Comparison of ENCODE assay signal across 26 mouse cellular contexts in genomic region chr17:52196811-52197210, GRCm38 (mm10).
DNase-seq lines count a peak whose midpoint lies in the region; ATAC-seq and TF ChIP-seq lines count a peak whose summit lies in the region.
"Had no signal": no experiment of that assay in that cellular context is flagged by ENCODE, and none has a peak within 500 bp of the region (broad histone marks: within the 10 kb centered on the region; RNA-seq: fewer than 3 reads in every experiment).

No protein-coding gene starts in this region.

- ATAC-seq in intestine, postnatal 0 days: no peak
- ATAC-seq: CD4-positive, CD25-positive, alpha-beta regulatory T cell, adult 4 months; forebrain, embryonic 16.5 days; inflammation-experienced regulatory T-cells, adult 6 months; midbrain, embryonic 15.5 days had no signal

- no peak overlapping the region for H3K4me2 ChIP-seq in intestine, postnatal 0 days (replicated peaks; ENCODE audit: low read depth)
- H3K4me2 ChIP-seq: hindbrain, embryonic 14.5 days; midbrain, embryonic 15.5 days; neural tube, embryonic 13.5 days had no signal

- no peaks in the 10 kb centered on the region for H3K4me1 ChIP-seq in intestine, postnatal 0 days (replicated peaks; ENCODE audit: control insufficient read depth, insufficient read depth, low read length)
- H3K4me1 ChIP-seq: forebrain, embryonic 10.5 days; limb, embryonic 10.5 days; midbrain, embryonic 15.5 days; neural tube, embryonic 13.5 days had no signal

- no peak overlapping the region for H3K4me3 ChIP-seq in intestine, postnatal 0 days (ENCODE audit: low read depth, low read length)
- H3K4me3 ChIP-seq: forebrain, embryonic 10.5 days; heart, adult 2 months; left cerebral cortex, adult 2 months; limb, embryonic 10.5 days; midbrain, embryonic 15.5 days; neural tube, embryonic 13.5 days had no signal

- no peaks in the 10 kb centered on the region for H3K9me3 ChIP-seq in intestine, postnatal 0 days (ENCODE audit: control insufficient read depth)
- H3K9me3 ChIP-seq: forebrain, embryonic 10.5 days; limb, embryonic 10.5 days; midbrain, embryonic 15.5 days; neural tube, embryonic 13.5 days had no signal

- no peaks in the 10 kb centered on the region for H3K36me3 ChIP-seq in intestine, postnatal 0 days (ENCODE audit: control insufficient read depth, insufficient read depth)
- H3K36me3 ChIP-seq: forebrain, embryonic 10.5 days; limb, embryonic 10.5 days; midbrain, embryonic 15.5 days; neural tube, embryonic 13.5 days had no signal

- TF ChIP-seq CTCF in intestine, postnatal 0 days (IDR thresholded peaks at IDR 0.05; ENCODE audit: low read depth): no peak

- DNase-seq in gastrocnemius, adult 18-20 months (ENCODE audit: low spot score): peak; percentile 4
- DNase-seq in gastrocnemius, adult 8-10 months (ENCODE audit: low spot score in 2 of 2): no peak
- DNase-seq in testis, postnatal 14 days (ENCODE audit: low spot score): peak; percentile 22
- no peak for DNase-seq in testis, postnatal 10 days (ENCODE audit: low spot score)
- peak; percentile 52 to 64 for DNase-seq in cerebellum, postnatal 10 days
- peak; percentile 1 for DNase-seq in skeletal muscle tissue, adult 2 months (ENCODE audit: low read depth, low spot score)
- no peak for DNase-seq in embryo, embryonic 9.5 days (ENCODE audit: extremely low spot score)
- DNase-seq: adrenal gland, postnatal 25 days; heart, adult 2 months; kidney, postnatal 4 days; layer of hippocampus, adult 9-11 months; liver; lung, postnatal 4 days; retina, postnatal 1 day; right cerebral cortex, postnatal 25 days; thymus, postnatal 36 days had no signal

- H3K27me3 ChIP-seq in intestine, postnatal 0 days (replicated peaks; ENCODE audit: control insufficient read depth, insufficient read depth, low read length): no peaks in the 10 kb centered on the region
- H3K27me3 ChIP-seq: midbrain, embryonic 15.5 days; neural tube, embryonic 13.5 days had no signal

- no peak overlapping the region for H3K27ac ChIP-seq in intestine, postnatal 0 days (ENCODE audit: low read depth, low read length)
- H3K27ac ChIP-seq: forebrain, embryonic 10.5 days; heart, adult 2 months; hindbrain, embryonic 14.5 days; left cerebral cortex, adult 2 months; limb, embryonic 10.5 days; midbrain, embryonic 15.5 days; neural tube, embryonic 13.5 days had no signal

- WGBS in intestine, postnatal 0 days: 83% methylated on average over 5 of the region's 5 CpGs

- H3K9ac ChIP-seq in intestine, postnatal 0 days (ENCODE audit: low read depth, low read length): no peak overlapping the region
- H3K9ac ChIP-seq: hindbrain, embryonic 14.5 days; midbrain, embryonic 15.5 days; neural tube, embryonic 13.5 days had no signal

Comparison
In these comparisons a context has a peak if more than half of its experiments do, and no peak if none do; other contexts are left out.
1. DNase-seq: peak in gastrocnemius, adult 18-20 months (single experiment), testis, postnatal 14 days (single experiment), cerebellum, postnatal 10 days (2 of 2) and skeletal muscle tissue, adult 2 months (single experiment); none in gastrocnemius, adult 8-10 months (0 of 2), testis, postnatal 10 days (single experiment) and embryo, embryonic 9.5 days (single experiment).